Mouse (Mus musculus) liver, postnatal 0 days (tissue): ENCODE data around the gene Polrmt.

Source experiments
- CTCF ChIP-seq: sonication (generic); IDR thresholded peaks from 2 replicates; pipeline ENCODE4 v1.5.1; 2016; ENCODE audit warnings: antibody characterized with exemption, low read depth
- EP300 ChIP-seq: IDR thresholded peaks from 2 replicates; pipeline ENCODE4 v1.6.1; 2016; ENCODE audit warnings: antibody characterized with exemption, low read depth, mild to moderate bottlenecking

GRCm38 (mm10) chr10:79788386-79789158 is 42.2 kb upstream of the Polrmt start:
- TF ChIP-seq EP300 (no peak), CTCF (peak; percentile 90)
